9 mouse cellular contexts compared by ENCODE assay signal in the genomic region with DNA sequence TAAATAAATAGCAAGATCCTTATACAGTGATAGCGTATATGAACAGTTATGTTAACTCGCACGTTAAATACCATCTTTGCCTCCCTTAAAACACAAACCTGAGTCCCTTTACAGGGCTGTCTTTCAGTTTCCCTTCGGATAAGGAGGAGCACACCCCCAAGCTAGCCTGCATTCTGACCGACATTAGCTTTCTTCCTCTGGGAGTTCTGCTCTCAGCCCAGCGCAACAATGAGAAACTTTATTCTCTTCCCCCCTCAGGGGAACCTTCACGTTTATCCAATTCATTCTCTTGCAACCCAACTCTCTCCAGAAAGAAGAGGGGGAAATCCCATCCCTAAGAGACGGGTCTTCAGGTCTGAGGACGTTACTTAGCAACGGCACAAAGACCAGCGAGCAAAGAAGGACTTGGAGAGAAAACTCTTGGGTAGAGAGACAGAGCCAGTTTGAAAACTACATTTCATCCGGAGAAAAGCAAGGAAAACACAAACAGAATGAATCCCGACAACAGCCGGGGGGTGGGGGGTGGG. TPM values are rescaled to one million over a fixed set of nuclear protein-coding genes. Genes with fewer than 3 reads are reported as not detected.
DNase-seq lines count a peak whose midpoint lies in the region; ATAC-seq lines count a peak whose summit lies in the region.
"Had no signal": no experiment of that assay in that cellular context is flagged by ENCODE, and none has a peak within 500 bp of the region (broad histone marks: within the 10 kb centered on the region; RNA-seq: fewer than 3 reads in every experiment).

No protein-coding gene starts in this region.

- DNase-seq in lung, postnatal 14 days = no peak
- peak; percentile 69 for DNase-seq in embryonic facial prominence, embryonic 14.5 days (ENCODE audit: low spot score)
- DNase-seq in layer of hippocampus, postnatal 10 days (ENCODE audit: low spot score in 2 of 2) = no peak
- no peak for DNase-seq in right cerebral cortex, postnatal 36 days (ENCODE audit: low spot score in 2 of 2)
- DNase-seq: gastrocnemius, postnatal 14 days had no signal

- H3K9ac ChIP-seq in lung, embryonic 16.5 days (ENCODE audit: low read length) = peak overlapping the region; percentile 17
- peak overlapping the region; percentile 63 for H3K9ac ChIP-seq in embryonic facial prominence, embryonic 14.5 days (ENCODE audit: low read depth, low read length)
- peak overlapping the region; percentile 43 for H3K9ac ChIP-seq in limb, embryonic 13.5 days
- H3K9ac ChIP-seq in stomach, embryonic 14.5 days (replicated peaks; ENCODE audit: low read depth, low read length) = no peak overlapping the region

- H3K36me3 ChIP-seq in lung, embryonic 16.5 days (ENCODE audit: control insufficient read depth, insufficient read depth, low read length) = no peaks in the 10 kb centered on the region
- no peaks in the 10 kb centered on the region for H3K36me3 ChIP-seq in embryonic facial prominence, embryonic 14.5 days (ENCODE audit: control insufficient read depth, insufficient read depth, low read length)
- no peaks in the 10 kb centered on the region for H3K36me3 ChIP-seq in limb, embryonic 13.5 days
- H3K36me3 ChIP-seq in stomach, embryonic 14.5 days (ENCODE audit: control insufficient read depth, insufficient read depth, low read length) = no peaks in the 10 kb centered on the region

- WGBS in lung, embryonic 16.5 days = 3% methylated on average over 14 of the region's 14 CpGs
- WGBS in embryonic facial prominence, embryonic 14.5 days = under 1% methylated on average over 12 of the region's 14 CpGs
- WGBS in limb, embryonic 13.5 days = 2% methylated on average over 14 of the region's 14 CpGs
- WGBS in stomach, embryonic 14.5 days = 5% methylated on average over 14 of the region's 14 CpGs

- H3K4me3 ChIP-seq in lung, embryonic 16.5 days (ENCODE audit: low read length) = peak overlapping the region; percentile 45
- peak overlapping the region; percentile 44 for H3K4me3 ChIP-seq in embryonic facial prominence, embryonic 14.5 days (ENCODE audit: low read depth, low read length)
- H3K4me3 ChIP-seq in limb, embryonic 13.5 days = peak overlapping the region; percentile 45
- H3K4me3 ChIP-seq in stomach, embryonic 14.5 days (ENCODE audit: low read depth, low read length) = peak overlapping the region; percentile 38

- no peak for ATAC-seq in lung, embryonic 16.5 days (ENCODE audit: low read depth)
- ATAC-seq in embryonic facial prominence, embryonic 14.5 days (ENCODE audit: low read depth) = peak; percentile 58
- no peak for ATAC-seq in limb, embryonic 13.5 days (ENCODE audit: low FRiP score, low read depth)
- no peak for ATAC-seq in stomach, embryonic 14.5 days (ENCODE audit: insufficient number of reproducible peaks, insufficient read depth, low FRiP score, low read depth)
- no peak for ATAC-seq in cerebellum, adult (ENCODE audit: insufficient number of reproducible peaks, low FRiP score, low TSS enrichment)

- H3K27me3 ChIP-seq in lung, embryonic 16.5 days (ENCODE audit: control insufficient read depth, insufficient read depth, low read depth, low read length) = peaks cover 42% of the 10 kb centered on the region
- H3K27me3 ChIP-seq in embryonic facial prominence, embryonic 14.5 days (replicated peaks; ENCODE audit: control insufficient read depth, insufficient read depth, low read length) = peaks cover 8% of the 10 kb centered on the region; the same call in 1 of the 2 replicates
- peaks cover 82% of the 10 kb centered on the region for H3K27me3 ChIP-seq in limb, embryonic 13.5 days
- H3K27me3 ChIP-seq in stomach, embryonic 14.5 days (ENCODE audit: control insufficient read depth, insufficient read depth, low read length) = 0 out of 2 replicates have a peak, but pooled peaks cover 4% of the 10 kb centered on the region

- no peak overlapping the region for H3K27ac ChIP-seq in lung, embryonic 16.5 days (ENCODE audit: low read length)
- no peak overlapping the region for H3K27ac ChIP-seq in embryonic facial prominence, embryonic 14.5 days (replicated peaks; ENCODE audit: low read depth, low read length)
- H3K27ac ChIP-seq in limb, embryonic 13.5 days = no peak overlapping the region
- no peak overlapping the region for H3K27ac ChIP-seq in stomach, embryonic 14.5 days (ENCODE audit: low read length)

- H3K4me1 ChIP-seq in lung, embryonic 16.5 days (replicated peaks; ENCODE audit: control insufficient read depth, insufficient read depth, low read length) = peaks cover 7% of the 10 kb centered on the region
- H3K4me1 ChIP-seq in embryonic facial prominence, embryonic 14.5 days (ENCODE audit: control insufficient read depth, insufficient read depth, low read length) = no peaks in the 10 kb centered on the region
- no peaks in the 10 kb centered on the region for H3K4me1 ChIP-seq in limb, embryonic 13.5 days
- 0 out of 2 replicates have a peak, but pooled peaks cover 4% of the 10 kb centered on the region for H3K4me1 ChIP-seq in stomach, embryonic 14.5 days (ENCODE audit: control insufficient read depth, insufficient read depth, low read length)

- H3K4me2 ChIP-seq in lung, embryonic 16.5 days (ENCODE audit: low read depth, low read length) = peak overlapping the region; percentile 74
- H3K4me2 ChIP-seq in embryonic facial prominence, embryonic 14.5 days (ENCODE audit: low read depth, low read length) = peak overlapping the region; percentile 68
- H3K4me2 ChIP-seq in limb, embryonic 13.5 days (replicated peaks) = peak overlapping the region; percentile 73
- peak overlapping the region; percentile 74 for H3K4me2 ChIP-seq in stomach, embryonic 14.5 days (replicated peaks; ENCODE audit: low read depth, low read length)

- H3K9me3 ChIP-seq in lung, embryonic 16.5 days (ENCODE audit: control insufficient read depth, low read length) = no peaks in the 10 kb centered on the region
- H3K9me3 ChIP-seq in embryonic facial prominence, embryonic 14.5 days (ENCODE audit: control insufficient read depth, low read length) = no peaks in the 10 kb centered on the region
- H3K9me3 ChIP-seq in limb, embryonic 13.5 days = no peaks in the 10 kb centered on the region
- H3K9me3 ChIP-seq in stomach, embryonic 14.5 days (ENCODE audit: control insufficient read depth, low read depth, low read length) = no peaks in the 10 kb centered on the region

RNA-seq across cellular contexts. Expression of a gene that starts 1.1 kb away (rescaled TPM):
- polyA plus RNA-seq in lung, embryonic 16.5 days (2015; fragmentation: Nextera tagmentation; extraction: Ambion mirVana) = 14.0 and 16.7 TPM in 2 replicates
- 18.1 and 19.4 TPM in 2 replicates for polyA plus RNA-seq in embryonic facial prominence, embryonic 14.5 days (2014; fragmentation: Nextera tagmentation; extraction: Ambion mirVana)
- polyA plus RNA-seq in limb, embryonic 13.5 days (2015; fragmentation: Nextera tagmentation; extraction: Ambion mirVana) = 24.3 and 27.0 TPM in 2 replicates
- polyA plus RNA-seq in stomach, embryonic 14.5 days (2014; fragmentation: Nextera tagmentation; extraction: Ambion mirVana) = 14.6 and 16.2 TPM in 2 replicates
- total RNA-seq in layer of hippocampus, postnatal 10 days (2021) = 10 to 100 TPM; 45.0 to 47.0 TPM

RNA-seq across cellular contexts. Expression of a gene that starts 22.5 kb away (rescaled TPM):
- 42.3 and 46.1 TPM in 2 replicates for polyA plus RNA-seq in lung, embryonic 16.5 days (2015; fragmentation: Nextera tagmentation; extraction: Ambion mirVana)
- polyA plus RNA-seq in embryonic facial prominence, embryonic 14.5 days (2014; fragmentation: Nextera tagmentation; extraction: Ambion mirVana) = 27.0 and 36.8 TPM in 2 replicates
- 49.3 and 51.2 TPM in 2 replicates for polyA plus RNA-seq in limb, embryonic 13.5 days (2015; fragmentation: Nextera tagmentation; extraction: Ambion mirVana)
- polyA plus RNA-seq in stomach, embryonic 14.5 days (2014; fragmentation: Nextera tagmentation; extraction: Ambion mirVana) = 41.3 and 45.3 TPM in 2 replicates
- total RNA-seq in layer of hippocampus, postnatal 10 days (2021) = 10 to 100 TPM; 34.6 to 39.3 TPM

RNA-seq across cellular contexts. Expression of a gene that starts 28.8 kb away (rescaled TPM):
- not detected in 2 replicates for polyA plus RNA-seq in lung, embryonic 16.5 days (2015; fragmentation: Nextera tagmentation; extraction: Ambion mirVana)
- polyA plus RNA-seq in embryonic facial prominence, embryonic 14.5 days (2014; fragmentation: Nextera tagmentation; extraction: Ambion mirVana) = 0.14 and 0.18 TPM in 2 replicates
- polyA plus RNA-seq in limb, embryonic 13.5 days (2015; fragmentation: Nextera tagmentation; extraction: Ambion mirVana) = 0.05 TPM in 1 of 2 replicates, not detected in the other
- not detected in 2 replicates for polyA plus RNA-seq in stomach, embryonic 14.5 days (2014; fragmentation: Nextera tagmentation; extraction: Ambion mirVana)
- total RNA-seq in layer of hippocampus, postnatal 10 days (2021) = not detected
- total RNA-seq: gastrocnemius, postnatal 14 days had no signal

RNA-seq across cellular contexts. Expression of a gene that starts 48.1 kb away (rescaled TPM):
- 17.9 and 18.6 TPM in 2 replicates for polyA plus RNA-seq in lung, embryonic 16.5 days (2015; fragmentation: Nextera tagmentation; extraction: Ambion mirVana)
- 17.3 and 19.9 TPM in 2 replicates for polyA plus RNA-seq in embryonic facial prominence, embryonic 14.5 days (2014; fragmentation: Nextera tagmentation; extraction: Ambion mirVana)
- polyA plus RNA-seq in limb, embryonic 13.5 days (2015; fragmentation: Nextera tagmentation; extraction: Ambion mirVana) = 25.9 and 30.4 TPM in 2 replicates
- polyA plus RNA-seq in stomach, embryonic 14.5 days (2014; fragmentation: Nextera tagmentation; extraction: Ambion mirVana) = 26.6 and 27.3 TPM in 2 replicates
- total RNA-seq in layer of hippocampus, postnatal 10 days (2021) = 10 to 100 TPM; 39.7 to 41.2 TPM

RNA-seq across cellular contexts. Expression of a gene that starts 48.5 kb away (rescaled TPM):
- 37.7 and 43.4 TPM in 2 replicates for polyA plus RNA-seq in lung, embryonic 16.5 days (2015; fragmentation: Nextera tagmentation; extraction: Ambion mirVana)
- polyA plus RNA-seq in embryonic facial prominence, embryonic 14.5 days (2014; fragmentation: Nextera tagmentation; extraction: Ambion mirVana) = 36.9 and 38.5 TPM in 2 replicates
- polyA plus RNA-seq in limb, embryonic 13.5 days (2015; fragmentation: Nextera tagmentation; extraction: Ambion mirVana) = 47.9 and 48.2 TPM in 2 replicates
- polyA plus RNA-seq in stomach, embryonic 14.5 days (2014; fragmentation: Nextera tagmentation; extraction: Ambion mirVana) = 47.3 and 56.0 TPM in 2 replicates
- total RNA-seq in layer of hippocampus, postnatal 10 days (2021) = 10 to 100 TPM; 51.7 to 54.9 TPM
